Mouse (Mus musculus): ENCODE results near the gene Rbfox2. TPM values are rescaled to one million over a fixed set of nuclear protein-coding genes. Genes with fewer than 3 reads are reported as not detected.
A peak's percentile ranks its signal among the peaks of the same experiment; 100 is the strongest.
"Not testable (repeated sequence)": the region's sequence is repeated elsewhere in the genome, so short reads cannot be mapped to it uniquely, and the experiment has no call there.

Gene Rbfox2
- polyA plus RNA-seq, 1 experiment from 2014 or later: 56.8 TPM

- WGBS: 60% methylated on average over 3 of the region's 3 CpGs
- Histone ChIP-seq H3K9ac (no peak overlapping the region), H3K36me3 (no peaks in the 10 kb centered on the region), H3K9me3 (no peaks in the 10 kb centered on the region), H3K27ac (no peak overlapping the region), H3K27me3 (replicated peaks) (no peaks in the 10 kb centered on the region), H3K4me3 (replicated peaks) (no peak overlapping the region), H3K4me1 (peaks cover 15% of the 10 kb centered on the region), H3K4me2 (no peak overlapping the region)
- no peak for ATAC-seq (ENCODE audit: insufficient read depth, low FRiP score, low read depth)
These were observed 238.4 kb downstream of the Rbfox2 start for GRCm38 (mm10) chr15:77068439-77068861.

GRCm38 (mm10) chr15:77066233-77066632 is 240.6 kb downstream of the Rbfox2 start:
- peaks cover 6% of the 10 kb centered on the region; the same call in 1 of the 2 replicates for H3K4me1 ChIP-seq
- H3K4me3 ChIP-seq (replicated peaks): no peak overlapping the region
- no peaks in the 10 kb centered on the region for H3K27me3 ChIP-seq (replicated peaks)
- H3K9ac ChIP-seq: no peak overlapping the region
- no peak for ATAC-seq (ENCODE audit: insufficient read depth, low FRiP score, low read depth)
- H3K36me3 ChIP-seq: no peaks in the 10 kb centered on the region
- WGBS: 62% methylated on average over 6 of the region's 6 CpGs
- H3K4me2 ChIP-seq: no peak overlapping the region
- no peak overlapping the region for H3K27ac ChIP-seq
- H3K9me3 ChIP-seq: no peaks in the 10 kb centered on the region

- Histone ChIP-seq H3K36me3 (no peaks in the 10 kb centered on the region), H3K9me3 (no peaks in the 10 kb centered on the region), H3K27me3 (replicated peaks) (no peaks in the 10 kb centered on the region), H3K4me1 (0 out of 2 replicates have a peak, but pooled peaks cover 6% of the 10 kb centered on the region), H3K9ac (no peak overlapping the region), H3K4me3 (replicated peaks) (no peak overlapping the region), H3K27ac (peak overlapping the region; percentile 1; the same call in 1 of the 2 replicates), H3K4me2 (no peak overlapping the region)
- 77% methylated on average over 6 of the region's 6 CpGs for WGBS
- ATAC-seq (ENCODE audit: insufficient read depth, low FRiP score, low read depth): peak; percentile 48; the same call in 1 of the 2 replicates
These were observed 241.4 kb downstream of the Rbfox2 start for GRCm38 (mm10) chr15:77065259-77065852.

GRCm38 (mm10) chr15:77062746-77063145 is 244.1 kb downstream of the Rbfox2 start:
- H3K4me2 ChIP-seq: no peak overlapping the region

GRCm38 (mm10) chr15:77059416-77059815 is 247.4 kb downstream of the Rbfox2 start:
- ATAC-seq (ENCODE audit: insufficient read depth, low FRiP score, low read depth); H3K27ac ChIP-seq: not testable (repeated sequence)
- WGBS: 90% methylated on average over 4 of the region's 4 CpGs

More at GRCm38 (mm10) chr15:77062746-77063145, 244.1 kb downstream of the Rbfox2 start:
- Histone ChIP-seq H3K9ac (no peak overlapping the region), H3K9me3 (no peaks in the 10 kb centered on the region), H3K27me3 (replicated peaks) (no peaks in the 10 kb centered on the region), H3K4me1 (no peaks in the 10 kb centered on the region), H3K4me3 (replicated peaks) (no peak overlapping the region), H3K27ac (no peak overlapping the region), H3K36me3 (no peaks in the 10 kb centered on the region)
- no peak for ATAC-seq (ENCODE audit: insufficient read depth, low FRiP score, low read depth)

GRCm38 (mm10) chr15:77058566-77058965 is 248.2 kb downstream of the Rbfox2 start:
- Histone ChIP-seq H3K27me3 (replicated peaks) (no peaks in the 10 kb centered on the region), H3K9ac (no peak overlapping the region), H3K36me3 (no peaks in the 10 kb centered on the region), H3K4me2 (no peak overlapping the region), H3K4me1 (peaks cover 4% of the 10 kb centered on the region; the same call in 1 of the 2 replicates), H3K4me3 (replicated peaks) (no peak overlapping the region), H3K27ac (no peak overlapping the region), H3K9me3 (no peaks in the 10 kb centered on the region)
- ATAC-seq (ENCODE audit: insufficient read depth, low FRiP score, low read depth): no peak

More at GRCm38 (mm10) chr15:77059416-77059815, 247.4 kb downstream of the Rbfox2 start:
- H3K4me2 ChIP-seq; H3K4me1 ChIP-seq; H3K9me3 ChIP-seq; H3K4me3 ChIP-seq (replicated peaks); H3K36me3 ChIP-seq; H3K9ac ChIP-seq; H3K27me3 ChIP-seq (replicated peaks): not testable (repeated sequence)

GRCm38 (mm10) chr15:77056791-77057051 is 250.1 kb downstream of the Rbfox2 start:
- 49% methylated on average over 3 of the region's 3 CpGs for WGBS
- ATAC-seq (ENCODE audit: insufficient read depth, low FRiP score, low read depth): no peak
- Histone ChIP-seq H3K27ac (peak overlapping the region; percentile 49), H3K4me3 (replicated peaks) (no peak overlapping the region), H3K4me1 (peaks cover 4% of the 10 kb centered on the region; the same call in 1 of the 2 replicates), H3K4me2 (no peak overlapping the region), H3K27me3 (replicated peaks) (no peaks in the 10 kb centered on the region), H3K9ac (no peak overlapping the region), H3K9me3 (no peaks in the 10 kb centered on the region), H3K36me3 (no peaks in the 10 kb centered on the region)

- Histone ChIP-seq H3K9ac (no peak overlapping the region), H3K36me3 (no peaks in the 10 kb centered on the region), H3K4me3 (replicated peaks) (no peak overlapping the region), H3K4me2 (no peak overlapping the region), H3K27ac (peak overlapping the region; percentile 49), H3K9me3 (no peaks in the 10 kb centered on the region), H3K27me3 (replicated peaks) (no peaks in the 10 kb centered on the region), H3K4me1 (peaks cover 4% of the 10 kb centered on the region; the same call in 1 of the 2 replicates)
- ATAC-seq (ENCODE audit: insufficient read depth, low FRiP score, low read depth): peak; percentile 45; the same call in 1 of the 2 replicates
- WGBS: 24% methylated on average over 6 of the region's 6 CpGs
These were observed 250.6 kb downstream of the Rbfox2 start for GRCm38 (mm10) chr15:77056001-77056790.

GRCm38 (mm10) chr15:77054611-77055175 is 252.1 kb downstream of the Rbfox2 start:
- Histone ChIP-seq H3K9ac (no peak overlapping the region), H3K9me3 (no peaks in the 10 kb centered on the region), H3K27ac (0 out of 2 replicates have a peak overlapping the region, but pooled peaks have one; percentile 11), H3K4me1 (peaks cover 4% of the 10 kb centered on the region; the same call in 1 of the 2 replicates), H3K4me3 (replicated peaks) (no peak overlapping the region), H3K27me3 (replicated peaks) (no peaks in the 10 kb centered on the region), H3K36me3 (no peaks in the 10 kb centered on the region), H3K4me2 (no peak overlapping the region)
- no peak for ATAC-seq (ENCODE audit: insufficient read depth, low FRiP score, low read depth)
- WGBS: 68% methylated on average over 5 of the region's 5 CpGs

- H3K27ac ChIP-seq: no peak overlapping the region
- no peaks in the 10 kb centered on the region for H3K27me3 ChIP-seq (replicated peaks)
- no peak overlapping the region for H3K4me2 ChIP-seq
- H3K9me3 ChIP-seq: no peaks in the 10 kb centered on the region
- 0 out of 2 replicates have a peak, but pooled peaks have one; percentile 32 for ATAC-seq (ENCODE audit: insufficient read depth, low FRiP score, low read depth)
- peaks cover 4% of the 10 kb centered on the region; the same call in 1 of the 2 replicates for H3K4me1 ChIP-seq
- no peak overlapping the region for H3K9ac ChIP-seq
- 100% methylated on average over 1 of the region's 1 CpGs for WGBS
- no peak overlapping the region for H3K4me3 ChIP-seq (replicated peaks)
- H3K36me3 ChIP-seq: no peaks in the 10 kb centered on the region
These were observed 253.8 kb downstream of the Rbfox2 start for GRCm38 (mm10) chr15:77053021-77053420.

- Histone ChIP-seq H3K9me3 (no peaks in the 10 kb centered on the region), H3K27ac (no peak overlapping the region), H3K4me2 (no peak overlapping the region), H3K9ac (no peak overlapping the region), H3K4me1 (peaks cover 4% of the 10 kb centered on the region; the same call in 1 of the 2 replicates), H3K36me3 (no peaks in the 10 kb centered on the region), H3K4me3 (replicated peaks) (no peak overlapping the region), H3K27me3 (replicated peaks) (no peaks in the 10 kb centered on the region)
- WGBS: 53% methylated on average over 1 of the region's 1 CpGs
- ATAC-seq (ENCODE audit: insufficient read depth, low FRiP score, low read depth): no peak
These were observed 254.6 kb downstream of the Rbfox2 start for GRCm38 (mm10) chr15:77052176-77052575.

GRCm38 (mm10) chr15:77050570-77050969 is 256.2 kb downstream of the Rbfox2 start, which contains the start of gene Mb:
Gene Mb (minus strand): TSS chr15:77050670.
- WGBS: 92% methylated on average over 10 of the region's 10 CpGs
- no peaks in the 10 kb centered on the region for H3K4me1 ChIP-seq
- no peak for ATAC-seq (ENCODE audit: insufficient read depth, low FRiP score, low read depth)
- no peaks in the 10 kb centered on the region for H3K27me3 ChIP-seq (replicated peaks)
- H3K4me3 ChIP-seq (replicated peaks): no peak within 1 kb of the TSS
- no peak within 1 kb of the TSS for H3K27ac ChIP-seq
- no peak within 1 kb of the TSS for H3K9ac ChIP-seq
- H3K9me3 ChIP-seq: no peaks in the 10 kb centered on the region
- no peak within 1 kb of the TSS for H3K4me2 ChIP-seq
- no peaks in the 10 kb centered on the region for H3K36me3 ChIP-seq

All from stomach, embryonic 15.5 days (tissue).